Mouse (Mus musculus) small intestine, adult 2 months (tissue): ENCODE data around the gene Cep112.

Experiments used
- CTCF ChIP-seq: fragments of 200-500 bp; IDR thresholded peaks from 2 replicates; pipeline ENCODE4 v1.5.1; 2012; ENCODE audit warnings: low read depth, mild to moderate bottlenecking, control low read depth, inconsistent platforms, low read length, moderate library complexity, mixed read lengths; ENCODE audit not compliant: insufficient replicate concordance, insufficient read length; ENCODE audit errors: extremely low read depth
- POLR2A ChIP-seq: fragments of 200-500 bp; IDR thresholded peaks from 2 replicates; pipeline ENCODE4 v1.6.1; 2012; ENCODE audit warnings: low read depth, mild to moderate bottlenecking, control low read depth, inconsistent platforms, low read length, moderate library complexity

DNA sequence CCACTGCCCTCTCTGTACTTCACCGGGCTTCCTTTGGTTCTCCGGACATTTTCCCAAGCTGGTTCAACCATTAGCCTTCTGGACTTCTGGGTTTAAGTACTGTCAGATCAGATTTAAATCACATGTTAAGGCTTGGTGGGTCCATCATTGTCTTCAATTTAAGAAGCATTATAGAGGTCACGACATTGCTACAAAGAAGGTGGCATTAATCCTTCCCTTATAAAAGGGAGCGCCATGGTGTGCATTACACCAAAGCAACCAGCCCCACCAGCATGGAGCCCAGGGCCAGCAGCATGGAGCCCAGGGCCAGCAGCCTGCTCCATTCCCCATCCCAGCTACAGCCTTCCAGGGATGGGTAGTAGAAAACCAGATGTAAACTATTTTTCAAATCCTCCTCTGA is 411.7 kb downstream of the Cep112 start:
- TF ChIP-seq POLR2A = no peak
- TF ChIP-seq CTCF = no peak
